In genomic region chr2:26575865-26576264, GRCm38 (mm10) we compare ENCODE assay signal across 8 mouse cellular contexts. TPM values are rescaled to one million over a fixed set of nuclear protein-coding genes. Genes with fewer than 3 reads are reported as not detected.
DNase-seq lines count a peak whose midpoint lies in the region; ATAC-seq and TF ChIP-seq lines count a peak whose summit lies in the region.
"Had no signal": no experiment of that assay in that cellular context is flagged by ENCODE, and none has a peak within 500 bp of the region (broad histone marks: within the 10 kb centered on the region; RNA-seq: fewer than 3 reads in every experiment).

No protein-coding gene starts in this region.

- DNase-seq in MEL (ENCODE audit: low read depth, low spot score): peak; percentile 78
- peak; percentile 60 for DNase-seq in adrenal gland, postnatal 10 days
- DNase-seq in heart, postnatal 36 days: peak; percentile 63 to 65
- peak; percentile 73 for DNase-seq in liver, embryonic 13.5 days
- DNase-seq in right cerebral cortex, adult 18-20 months: no peak
- no peak for DNase-seq in right cerebral cortex, postnatal 14 days

- peaks cover 2% of the 10 kb centered on the region; the same call in 1 of the 2 replicates for H3K79me2 ChIP-seq in MEL (ENCODE audit: control insufficient read depth, insufficient read depth, low read length, poor library complexity)

- intact Hi-C loops in heart, postnatal 36 days (cut with DNase I): no loop called here

- no peak for TF ChIP-seq CTCF in MEL (IDR thresholded peaks at IDR 0.05 in 2 of 3, conservative IDR thresholded peaks at IDR 0.05 in 1 of 3; ENCODE audit: control insufficient read depth in 1 of 3, insufficient read depth in 1 of 3, low read depth in 2 of 3, low read length in 3 of 3, poor library complexity in 1 of 3, severe bottlenecking in 1 of 3)

- no peaks in the 10 kb centered on the region for H3K9me3 ChIP-seq in MEL (replicated peaks; ENCODE audit: insufficient read depth, low read length)
- no peaks in the 10 kb centered on the region for H3K9me3 ChIP-seq in liver, embryonic 13.5 days (replicated peaks)

- peak overlapping the region; percentile 64 for H3K4me2 ChIP-seq in liver, embryonic 13.5 days

- peak in 1 of 2 experiments; percentile 81; a peak in 3 of 4 replicates for TF ChIP-seq EP300 in MEL (IDR thresholded peaks at IDR 0.05; ENCODE audit: low read depth in 1 of 2, low read length in 2 of 2)

- H3K27me3 ChIP-seq in MEL (ENCODE audit: control insufficient read depth in 1 of 2, insufficient read depth in 2 of 2, low read length in 2 of 2): no peaks in the 10 kb centered on the region
- no peaks in the 10 kb centered on the region for H3K27me3 ChIP-seq in liver, embryonic 13.5 days

- H3K4me1 ChIP-seq in MEL (ENCODE audit: control insufficient read depth in 1 of 2, insufficient read depth in 2 of 2, low read length in 2 of 2): peaks cover 34 to 69% of the 10 kb centered on the region in 2 experiments
- peaks cover 90% of the 10 kb centered on the region for H3K4me1 ChIP-seq in liver, embryonic 13.5 days (replicated peaks)

- TF ChIP-seq POLR2A in MEL (IDR thresholded peaks at IDR 0.05; ENCODE audit: control insufficient read depth in 1 of 2, insufficient read depth in 1 of 2, low read depth in 1 of 2, low read length in 2 of 2, poor library complexity in 1 of 2): peak in 1 of 2 experiments; percentile 61; a peak in 1 of 4 replicates

- peaks cover 0 to 29% of the 10 kb centered on the region in 2 experiments; a peak in 2 of 4 replicates for H3K36me3 ChIP-seq in MEL (ENCODE audit: control insufficient read depth in 1 of 2, insufficient read depth in 2 of 2, low read length in 2 of 2)
- H3K36me3 ChIP-seq in liver, embryonic 13.5 days: no peaks in the 10 kb centered on the region

- no peak for TF ChIP-seq RAD21 in MEL (IDR thresholded peaks at IDR 0.05; ENCODE audit: low read depth, low read length)

- peak; percentile 79 for ATAC-seq in liver, embryonic 13.5 days (ENCODE audit: low read depth)
- no peak for ATAC-seq in CD4-positive, CD25-positive, alpha-beta regulatory T cell, adult 4 months

- 10% methylated on average over 4 of the region's 4 CpGs for WGBS in liver, embryonic 13.5 days (ENCODE audit: insufficient replicate concordance)

- H3K9ac ChIP-seq in MEL (ENCODE audit: control insufficient read depth, low read depth, low read length, poor library complexity, severe bottlenecking): peak overlapping the region; percentile 73
- H3K9ac ChIP-seq in liver, embryonic 13.5 days: peak overlapping the region; percentile 67

- H3K4me3 ChIP-seq in MEL (ENCODE audit: control insufficient read depth in 1 of 2, insufficient read depth in 1 of 2, low read depth in 2 of 2, low read length in 2 of 2): peak overlapping the region; percentile 23 to 53; a peak in 3 of 4 replicates
- H3K4me3 ChIP-seq in liver, embryonic 13.5 days (replicated peaks): peak overlapping the region; percentile 41

- H3K27ac ChIP-seq in MEL (ENCODE audit: control insufficient read depth, low read depth, low read length): peak overlapping the region; percentile 91
- peak overlapping the region; percentile 87 for H3K27ac ChIP-seq in liver, embryonic 13.5 days

TF ChIP-seq in MEL, 35 proteins besides CTCF, POLR2A, EP300 and RAD21:
- TF ChIP-seq TBP (IDR thresholded peaks at IDR 0.05; ENCODE audit: low read depth, low read length) (peak; percentile 46; the same call in 1 of the 2 replicates), MXI1 (IDR thresholded peaks at IDR 0.05; ENCODE audit: low read depth, low read length) (peak; percentile 11), HCFC1 (IDR thresholded peaks at IDR 0.05; ENCODE audit: low read depth, low read length) (0 out of 2 replicates have a peak, but pooled peaks have one; percentile 6), SIN3A (IDR thresholded peaks at IDR 0.05; ENCODE audit: low read length) (peak; percentile 13; the same call in 1 of the 2 replicates), TAL1 (IDR thresholded peaks at IDR 0.05; ENCODE audit: low read length) (peak; percentile 42), GABPA (IDR thresholded peaks at IDR 0.05; ENCODE audit: low read depth, low read length) (no peak), CHD2 (IDR thresholded peaks at IDR 0.05; ENCODE audit: low read length) (peak; percentile 20; the same call in 1 of the 2 replicates), SMC3 (IDR thresholded peaks at IDR 0.05; ENCODE audit: low read depth, low read length) (no peak), BHLHE40 (IDR thresholded peaks at IDR 0.05; ENCODE audit: borderline replicate concordance, low read depth, low read length) (peak; percentile 93), MAFK (IDR thresholded peaks at IDR 0.05; ENCODE audit: borderline replicate concordance, low read depth, low read length) (no peak), TCF12 (IDR thresholded peaks at IDR 0.05; ENCODE audit: low read depth, low read length) (peak; percentile 73), MAZ (IDR thresholded peaks at IDR 0.05; ENCODE audit: low read depth, low read length) (peak; percentile 78; the same call in 1 of the 2 replicates), NELFE (IDR thresholded peaks at IDR 0.05; ENCODE audit: low read depth, low read length) (peak; percentile 49; the same call in 1 of the 2 replicates), ZMIZ1 (IDR thresholded peaks at IDR 0.05; ENCODE audit: low read depth, low read length) (peak; percentile 51; the same call in 1 of the 2 replicates), KAT2A (conservative IDR thresholded peaks at IDR 0.05; ENCODE audit: low read depth, low read length) (no peak)

RNA-seq across cellular contexts. Expression of gene Egfl7, which starts 3.9 kb away (rescaled TPM):
- total RNA-seq in MEL (2012; rRNA removed): 73.9 and 95.4 TPM in 2 replicates
- 100 to 1,000 TPM in 1 of 2 experiments, not detected in 1; 125 TPM for polyA plus RNA-seq in MEL (2012; ENCODE audit: insufficient read depth in 1 of 2, insufficient read length in 2 of 2, low read depth in 1 of 2, low replicate concordance in 2 of 2, missing spikeins in 1 of 2)
- 100 to 1,000 TPM; 210 to 304 TPM for total RNA-seq in adrenal gland, postnatal 10 days (2021)
- 100 to 1,000 TPM; 146 to 183 TPM for total RNA-seq in heart, postnatal 36 days (2021)
- 69.4 and 79.4 TPM in 2 replicates for polyA plus RNA-seq in liver, embryonic 13.5 days (2015; fragmentation: Nextera tagmentation; extraction: Ambion mirVana)
- polyA plus RNA-seq in CD4-positive, CD25-positive, alpha-beta regulatory T cell, adult 4 months (2017; shearing (Covaris generic)): not detected

RNA-seq across cellular contexts. Expression of gene Gm20532, which starts 10.6 kb away (rescaled TPM):
- total RNA-seq in MEL (2012; rRNA removed): 0.15 TPM in 1 of 2 replicates, not detected in the other
- not detected for polyA plus RNA-seq in MEL (2012; ENCODE audit: insufficient read depth in 1 of 2, insufficient read length in 2 of 2, low read depth in 1 of 2, low replicate concordance in 2 of 2, missing spikeins in 1 of 2)
- not detected for total RNA-seq in adrenal gland, postnatal 10 days (2021)
- total RNA-seq in heart, postnatal 36 days (2021): not detected
- not detected in 2 replicates for polyA plus RNA-seq in liver, embryonic 13.5 days (2015; fragmentation: Nextera tagmentation; extraction: Ambion mirVana)
- not detected for polyA plus RNA-seq in CD4-positive, CD25-positive, alpha-beta regulatory T cell, adult 4 months (2017; shearing (Covaris generic))
- polyA plus RNA-seq: limb, embryonic 11.5 days had no signal

RNA-seq across cellular contexts. Expression of gene Agpat2, which starts 28.4 kb away (rescaled TPM):
- total RNA-seq in MEL (2012; rRNA removed): 21.0 and 22.3 TPM in 2 replicates
- polyA plus RNA-seq in MEL (2012; ENCODE audit: insufficient read depth in 1 of 2, insufficient read length in 2 of 2, low read depth in 1 of 2, low replicate concordance in 2 of 2, missing spikeins in 1 of 2): 10 to 100 TPM in 1 of 2 experiments, not detected in 1; 42.4 TPM
- 100 to 1,000 TPM; 333 to 433 TPM for total RNA-seq in adrenal gland, postnatal 10 days (2021)
- 10 to 100 TPM; 69.1 to 71.6 TPM for total RNA-seq in heart, postnatal 36 days (2021)
- 30.9 and 32.7 TPM in 2 replicates for polyA plus RNA-seq in liver, embryonic 13.5 days (2015; fragmentation: Nextera tagmentation; extraction: Ambion mirVana)
- polyA plus RNA-seq in CD4-positive, CD25-positive, alpha-beta regulatory T cell, adult 4 months (2017; shearing (Covaris generic)): 1 to 10 TPM; 5.8 to 7.7 TPM

RNA-seq across cellular contexts. Expression of gene Fam69b, which starts 52.4 kb away (rescaled TPM):
- total RNA-seq in MEL (2012; rRNA removed): 0.33 and 0.42 TPM in 2 replicates
- polyA plus RNA-seq in MEL (2012; ENCODE audit: insufficient read depth in 1 of 2, insufficient read length in 2 of 2, low read depth in 1 of 2, low replicate concordance in 2 of 2, missing spikeins in 1 of 2): under 1 TPM in 1 of 2 experiments, not detected in 1; 0.67 TPM
- 10 to 100 TPM in 1 of 2 experiments, 1 to 10 TPM in 1; 9.1 to 17.1 TPM for total RNA-seq in adrenal gland, postnatal 10 days (2021)
- 10 to 100 TPM; 26.4 to 28.3 TPM for total RNA-seq in heart, postnatal 36 days (2021)
- polyA plus RNA-seq in liver, embryonic 13.5 days (2015; fragmentation: Nextera tagmentation; extraction: Ambion mirVana): 2.1 and 2.3 TPM in 2 replicates
- polyA plus RNA-seq in CD4-positive, CD25-positive, alpha-beta regulatory T cell, adult 4 months (2017; shearing (Covaris generic)): 1 to 10 TPM; 1.5 to 2.6 TPM

RNA-seq across cellular contexts. Expression of gene Notch1, which starts 59.4 kb away (rescaled TPM):
- 0.39 TPM in 1 of 2 replicates, not detected in the other for total RNA-seq in MEL (2012; rRNA removed)
- polyA plus RNA-seq in MEL (2012; ENCODE audit: insufficient read depth in 1 of 2, insufficient read length in 2 of 2, low read depth in 1 of 2, low replicate concordance in 2 of 2, missing spikeins in 1 of 2): under 1 TPM in 1 of 2 experiments, not detected in 1; 0.06 TPM
- 10 to 100 TPM; 27.1 to 36.4 TPM for total RNA-seq in adrenal gland, postnatal 10 days (2021)
- 10 to 100 TPM; 29.5 to 34.0 TPM for total RNA-seq in heart, postnatal 36 days (2021)
- polyA plus RNA-seq in liver, embryonic 13.5 days (2015; fragmentation: Nextera tagmentation; extraction: Ambion mirVana): 1.5 and 1.6 TPM in 2 replicates
- 10 to 100 TPM; 21.9 to 33.0 TPM for polyA plus RNA-seq in CD4-positive, CD25-positive, alpha-beta regulatory T cell, adult 4 months (2017; shearing (Covaris generic))

Comparison
In these comparisons a context has a peak if more than half of its experiments do, and no peak if none do; other contexts are left out.
1. DNase-seq: peak in MEL (single experiment), adrenal gland, postnatal 10 days (single experiment), heart, postnatal 36 days (2 of 2) and liver, embryonic 13.5 days (single experiment); none in right cerebral cortex, adult 18-20 months (single experiment) and right cerebral cortex, postnatal 14 days (single experiment).
2. RNA of gene Agpat2, which starts 28.4 kb away (total RNA-seq): 333 to 433 TPM in adrenal gland, postnatal 10 days; 69.1 to 71.6 TPM in heart, postnatal 36 days and 21.0 to 22.3 TPM in MEL; every median in the first group is over 4 times any median in the second.